Mouse (Mus musculus) neural tube, embryonic 15.5 days (tissue): ENCODE measurements at regions not wholly inside any gene's neighbourhood (a gene's known extent, or its start where the extent isn't known, plus 50 kb on each side); places are given as distances from the start of the nearest gene placed in this dataset.
"Not testable (repeated sequence)": the region's sequence is repeated elsewhere in the genome, so short reads cannot be mapped to it uniquely, and the experiment has no call there.

Experiments
- ATAC-seq: fragments of 200-750 bp; cut with Nextera tagmentation; 2 replicates; pipeline ENCODE4 v1.8.0; 2017; ENCODE audit warnings: mild to moderate bottlenecking, moderate TSS enrichment, moderate library complexity; ENCODE audit not compliant: low FRiP score
- H3K27ac ChIP-seq: fragments of 300-500 bp; sonication (generic); replicated peaks from 2 replicates; pipeline ENCODE4 v1.5.1; 2015; ENCODE audit warnings: mild to moderate bottlenecking, inconsistent platforms
- H3K27me3 ChIP-seq: fragments of 300-500 bp; sonication (generic); replicated peaks from 2 replicates; pipeline ENCODE4 v1.6.1; 2015; ENCODE audit warnings: inconsistent platforms
- H3K36me3 ChIP-seq: fragments of 300-500 bp; sonication (generic); 2 replicates; pipeline ENCODE4 v1.6.1; 2015; ENCODE audit warnings: inconsistent platforms
- H3K4me1 ChIP-seq: fragments of 300-500 bp; sonication (generic); 2 replicates; pipeline ENCODE4 v1.6.1; 2015; ENCODE audit warnings: inconsistent platforms
- H3K4me2 ChIP-seq: fragments of 300-500 bp; sonication (generic); 2 replicates; pipeline ENCODE4 v1.6.1; 2015; ENCODE audit warnings: inconsistent platforms, mild to moderate bottlenecking, moderate library complexity
- H3K4me3 ChIP-seq: fragments of 300-500 bp; sonication (generic); replicated peaks from 2 replicates; pipeline ENCODE4 v1.5.1; 2015; ENCODE audit warnings: mild to moderate bottlenecking, inconsistent platforms
- H3K9ac ChIP-seq: fragments of 300-500 bp; sonication (generic); replicated peaks from 2 replicates; pipeline ENCODE4 v1.6.1; 2015; ENCODE audit warnings: mild to moderate bottlenecking, inconsistent platforms
- H3K9me3 ChIP-seq: fragments of 300-500 bp; sonication (generic); replicated peaks from 2 replicates; pipeline ENCODE4 v1.6.1; 2016; ENCODE audit warnings: inconsistent platforms
- WGBS: fragments of 180-500 bp; shearing (Covaris S2); methylation state at CpG from one replicate; pipeline ENCODE4 v1.1.7; 2015; ENCODE audit warnings: mixed read lengths; 5-methylcytosine and 5-hydroxymethylcytosine counted together

GRCm38 (mm10) chr13:97409291-97409780, 168.4 kb downstream of the Enc1 start:
- Histone ChIP-seq H3K9me3 (no peaks in the 10 kb centered on the region), H3K4me2 (no peak overlapping the region), H3K4me1 (peaks cover 41% of the 10 kb centered on the region), H3K4me3 (no peak overlapping the region), H3K36me3 (no peaks in the 10 kb centered on the region), H3K9ac (no peak overlapping the region), H3K27ac (peak overlapping the region; percentile 58), H3K27me3 (no peaks in the 10 kb centered on the region)
- peak; percentile 42; the same call in 1 of the 2 replicates for ATAC-seq
- 40% methylated on average over 8 of the region's 8 CpGs for WGBS

- WGBS, result 59% methylated on average over 22 of the region's 22 CpGs
- H3K36me3 ChIP-seq, result no peaks in the 10 kb centered on the region
- no peak overlapping the region for H3K4me2 ChIP-seq
- peak overlapping the region; percentile 58 for H3K27ac ChIP-seq
- no peaks in the 10 kb centered on the region for H3K27me3 ChIP-seq
- H3K4me1 ChIP-seq, result peaks cover 41% of the 10 kb centered on the region
- H3K9ac ChIP-seq, result no peak overlapping the region
- H3K4me3 ChIP-seq, result no peak overlapping the region
- H3K9me3 ChIP-seq, result no peaks in the 10 kb centered on the region
- ATAC-seq, result no peak
These were observed 167.7 kb downstream of the Enc1 start for GRCm38 (mm10) chr13:97408414-97409290.

- no peak for ATAC-seq
- Histone ChIP-seq H3K9me3 (no peaks in the 10 kb centered on the region), H3K4me3 (no peak overlapping the region), H3K27ac (no peak overlapping the region), H3K4me2 (no peak overlapping the region), H3K27me3 (no peaks in the 10 kb centered on the region), H3K36me3 (no peaks in the 10 kb centered on the region), H3K9ac (no peak overlapping the region), H3K4me1 (peaks cover 41% of the 10 kb centered on the region)
- 44% methylated on average over 2 of the region's 2 CpGs for WGBS
These were observed 166.9 kb downstream of the Enc1 start for GRCm38 (mm10) chr13:97407773-97408172.

GRCm38 (mm10) chr13:97406678-97407077, 165.8 kb downstream of the Enc1 start:
- ATAC-seq, result no peak
- no peaks in the 10 kb centered on the region for H3K9me3 ChIP-seq
- H3K9ac ChIP-seq, result no peak overlapping the region
- H3K36me3 ChIP-seq, result no peaks in the 10 kb centered on the region
- H3K27me3 ChIP-seq, result no peaks in the 10 kb centered on the region
- H3K4me2 ChIP-seq, result no peak overlapping the region
- no peak overlapping the region for H3K27ac ChIP-seq
- H3K4me3 ChIP-seq, result no peak overlapping the region
- peaks cover 44% of the 10 kb centered on the region for H3K4me1 ChIP-seq
- WGBS, result 37% methylated on average over 7 of the region's 7 CpGs

GRCm38 (mm10) chr13:97402164-97402761, 161.4 kb downstream of the Enc1 start:
- H3K4me1 ChIP-seq, result peaks cover 12% of the 10 kb centered on the region
- H3K27me3 ChIP-seq, result no peaks in the 10 kb centered on the region
- H3K4me3 ChIP-seq, result no peak overlapping the region
- no peak overlapping the region for H3K4me2 ChIP-seq
- WGBS, result 62% methylated on average over 10 of the region's 10 CpGs
- H3K27ac ChIP-seq, result no peak overlapping the region
- H3K9ac ChIP-seq, result no peak overlapping the region
- H3K9me3 ChIP-seq, result no peaks in the 10 kb centered on the region
- ATAC-seq, result no peak
- H3K36me3 ChIP-seq, result no peaks in the 10 kb centered on the region

GRCm38 (mm10) chr13:97401620-97402019, 160.7 kb downstream of the Enc1 start:
- no peaks in the 10 kb centered on the region for H3K27me3 ChIP-seq
- H3K4me1 ChIP-seq, result peaks cover 7% of the 10 kb centered on the region; the same call in 1 of the 2 replicates
- H3K9ac ChIP-seq, result no peak overlapping the region
- no peak overlapping the region for H3K4me3 ChIP-seq
- no peaks in the 10 kb centered on the region for H3K36me3 ChIP-seq
- no peak for ATAC-seq
- H3K4me2 ChIP-seq, result no peak overlapping the region
- H3K9me3 ChIP-seq, result no peaks in the 10 kb centered on the region
- no peak overlapping the region for H3K27ac ChIP-seq
- 85% methylated on average over 7 of the region's 7 CpGs for WGBS

- H3K27me3 ChIP-seq, result no peaks in the 10 kb centered on the region
- H3K9ac ChIP-seq, result no peak overlapping the region
- no peaks in the 10 kb centered on the region for H3K9me3 ChIP-seq
- ATAC-seq, result no peak
- 90% methylated on average over 1 of the region's 1 CpGs for WGBS
- no peak overlapping the region for H3K4me2 ChIP-seq
- H3K36me3 ChIP-seq, result no peaks in the 10 kb centered on the region
- peaks cover 3% of the 10 kb centered on the region; the same call in 1 of the 2 replicates for H3K4me1 ChIP-seq
- H3K27ac ChIP-seq, result no peak overlapping the region
- no peak overlapping the region for H3K4me3 ChIP-seq
These were observed 157.1 kb downstream of the Enc1 start for GRCm38 (mm10) chr13:97398041-97398440.

GRCm38 (mm10) chr13:97396899-97397640, 156.2 kb downstream of the Enc1 start:
- Histone ChIP-seq H3K4me2 (no peak overlapping the region), H3K27ac (no peak overlapping the region), H3K36me3 (no peaks in the 10 kb centered on the region), H3K9me3 (no peaks in the 10 kb centered on the region), H3K27me3 (no peaks in the 10 kb centered on the region), H3K4me3 (no peak overlapping the region), H3K4me1 (no peaks in the 10 kb centered on the region; the same call in 1 of the 2 replicates), H3K9ac (no peak overlapping the region)
- 92% methylated on average over 3 of the region's 3 CpGs for WGBS
- ATAC-seq, result no peak

GRCm38 (mm10) chr13:97396286-97396685, 155.4 kb downstream of the Enc1 start:
- WGBS, result 78% methylated on average over 2 of the region's 2 CpGs
- not testable (repeated sequence) for H3K9me3 ChIP-seq, H3K27me3 ChIP-seq, ATAC-seq, H3K4me1 ChIP-seq, H3K27ac ChIP-seq, H3K9ac ChIP-seq, H3K4me3 ChIP-seq, H3K4me2 ChIP-seq, H3K36me3 ChIP-seq

GRCm38 (mm10) chr13:97394756-97395454, 154.0 kb downstream of the Enc1 start:
- WGBS, result 80% methylated on average over 7 of the region's 7 CpGs
- Histone ChIP-seq H3K27me3 (no peaks in the 10 kb centered on the region), H3K27ac (no peak overlapping the region), H3K9me3 (no peaks in the 10 kb centered on the region), H3K4me2 (no peak overlapping the region), H3K4me1 (peaks cover 6% of the 10 kb centered on the region), H3K36me3 (no peaks in the 10 kb centered on the region), H3K4me3 (no peak overlapping the region), H3K9ac (no peak overlapping the region)
- no peak for ATAC-seq

- no peak overlapping the region for H3K4me2 ChIP-seq
- 48% methylated on average over 4 of the region's 4 CpGs for WGBS
- no peak overlapping the region for H3K27ac ChIP-seq
- H3K9ac ChIP-seq, result no peak overlapping the region
- no peak for ATAC-seq
- H3K4me1 ChIP-seq, result peaks cover 6% of the 10 kb centered on the region
- no peaks in the 10 kb centered on the region for H3K36me3 ChIP-seq
- H3K9me3 ChIP-seq, result no peaks in the 10 kb centered on the region
- H3K27me3 ChIP-seq, result no peaks in the 10 kb centered on the region
- H3K4me3 ChIP-seq, result no peak overlapping the region
These were observed 153.2 kb downstream of the Enc1 start for GRCm38 (mm10) chr13:97394071-97394470.
